Mouse (Mus musculus) Patski (cell line): Measurements from ENCODE around the gene Tspan11. TPM values are rescaled to one million over a fixed set of nuclear protein-coding genes. Genes with fewer than 3 reads are reported as not detected.

Experiments
- ATAC-seq: fragments of 100-300 bp; one replicate; pipeline ENCODE4 v1.8.0; 2021
- CTCF ChIA-PET: fragments of 350-600 bp; sonication (Branson Sonifier 250); formaldehyde crosslinking; loops from one replicate; lab custom pipeline; 2022; ENCODE audit warnings: inconsistent platforms; lab: Charles Lee
- POLR2A ChIA-PET: fragments of 350-600 bp; sonication (Branson Sonifier 250); formaldehyde crosslinking; loops from one replicate; lab custom pipeline; 2022; ENCODE audit warnings: antibody characterized with exemption, inconsistent platforms; lab: Charles Lee
- DNase-seq: peaks from one replicate; pipeline ENCODE4 v3.0.0-alpha.2; 2011; ENCODE audit warnings: low read depth, low spot score
- H3K27me3 ChIP-seq: fragments of 371-371 bp; one replicate; pipeline ENCODE4 v1.5.1; 2021
- CTCF ChIP-seq: fragments of 100-300 bp; IDR thresholded peaks from one replicate; pipeline ENCODE4 v1.5.1; 2021
- in situ Hi-C: fragments of 300-500 bp; cut with MboI; formaldehyde crosslinking; loops from 3 replicates; pipeline ENCODE4 v1.11.1; 2018; ENCODE audit warnings: low pct_unique_long_range_greater_than_20kb, mixed read lengths
- polyA plus RNA-seq: library from polyadenylated mRNA; unstranded; gene quantifications from one replicate; pipeline ENCODE4 v1.2.3, GENCODE M21; 2021

Gene Tspan11
- polyA plus RNA-seq, 1 experiment from 2014 or later: not detected

DNA sequence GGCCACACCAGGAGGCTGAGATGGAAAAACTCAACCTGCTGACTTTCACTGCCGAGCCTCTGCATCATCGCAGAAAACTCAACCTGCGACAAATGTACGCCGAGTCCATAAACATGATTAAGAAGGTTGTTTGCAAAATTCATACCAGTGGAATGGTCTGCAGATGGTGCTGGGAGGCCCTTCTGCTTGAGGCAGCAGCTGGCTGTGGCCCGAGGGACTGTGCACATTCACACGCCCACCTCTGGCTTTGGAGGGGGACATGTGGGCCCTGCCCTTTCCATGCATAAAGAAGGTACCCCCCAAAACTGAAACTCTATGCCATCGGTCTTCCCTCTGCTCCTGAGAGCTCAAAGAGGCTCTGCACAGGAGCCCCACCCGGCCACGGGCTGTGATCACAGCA is 114.7 kb downstream of the Tspan11 start:
- ChIA-PET POLR2A (no interaction called here), CTCF (interaction anchor here (0.9 to 1.6 kb wide), 2 partner anchors 9 kb away, joined by 3 to 4 read pairs; no protein-coding TSS in a partner anchor)
- no peak for TF ChIP-seq CTCF
- H3K27me3 ChIP-seq: no peaks in the 10 kb centered on the region
- in situ Hi-C loops: no loop called here
- no peak for DNase-seq
- ATAC-seq: no peak

DNA sequence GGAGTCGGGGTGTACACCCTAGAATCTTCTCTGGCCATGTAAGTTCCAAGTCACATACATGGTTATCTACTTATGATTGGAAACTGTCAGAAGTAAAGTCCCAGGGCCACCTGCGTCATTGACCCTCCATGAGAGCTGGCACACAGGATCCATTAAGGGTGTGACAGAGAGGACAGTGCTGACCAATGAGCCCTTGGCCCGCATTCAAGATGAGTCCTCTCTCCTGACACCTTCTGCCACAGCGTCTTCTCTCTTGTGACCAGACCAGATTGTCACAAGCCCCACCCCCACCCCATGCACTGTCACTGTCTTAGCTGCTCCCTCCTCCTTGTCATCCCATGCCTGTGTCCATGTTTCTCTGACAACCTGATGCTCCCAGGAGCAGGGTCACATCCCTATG is 115.3 kb downstream of the Tspan11 start:
- ATAC-seq (no peak), DNase-seq (no peak)
- ChIA-PET CTCF (interaction anchor here (0.9 to 1.6 kb wide), 2 partner anchors 9 to 10 kb away, joined by 3 to 4 read pairs; no protein-coding TSS in a partner anchor), POLR2A (no interaction called here)
- in situ Hi-C loops: no loop called here
- H3K27me3 ChIP-seq: no peaks in the 10 kb centered on the region
- TF ChIP-seq CTCF: no peak

DNA sequence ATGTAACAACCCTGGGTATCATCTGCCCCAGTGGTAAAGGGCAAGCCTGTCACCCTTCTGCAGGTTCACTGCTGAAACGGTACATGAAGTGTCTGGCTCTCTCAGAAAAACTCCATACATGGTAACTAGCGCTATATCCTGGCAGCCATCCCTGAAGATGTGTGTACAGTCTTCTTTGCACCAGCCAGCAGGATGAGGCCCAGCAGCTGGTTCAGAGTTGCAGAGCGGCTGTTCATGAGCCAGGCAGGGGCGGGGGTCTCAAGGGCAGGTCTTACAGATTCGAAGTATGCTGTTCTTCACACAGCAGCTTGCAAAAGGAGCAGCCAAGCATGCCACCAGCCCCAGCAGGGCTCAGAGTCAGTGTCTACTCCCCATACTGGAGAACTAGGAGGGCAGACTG is 116.2 kb downstream of the Tspan11 start:
- POLR2A ChIA-PET: no interaction called here
- DNase-seq (no peak), ATAC-seq (no peak)
- no peak for TF ChIP-seq CTCF
- H3K27me3 ChIP-seq: no peaks in the 10 kb centered on the region
- CTCF ChIA-PET: no interaction called here
- in situ Hi-C loops: no loop called here

Other genes starting within 250 kb of the Tspan11 start
- not detected for gene Prmt8, start 118.1 kb upstream of the Tspan11 start, polyA plus RNA-seq